13 mouse cellular contexts compared by ENCODE assay signal in the genomic region with DNA sequence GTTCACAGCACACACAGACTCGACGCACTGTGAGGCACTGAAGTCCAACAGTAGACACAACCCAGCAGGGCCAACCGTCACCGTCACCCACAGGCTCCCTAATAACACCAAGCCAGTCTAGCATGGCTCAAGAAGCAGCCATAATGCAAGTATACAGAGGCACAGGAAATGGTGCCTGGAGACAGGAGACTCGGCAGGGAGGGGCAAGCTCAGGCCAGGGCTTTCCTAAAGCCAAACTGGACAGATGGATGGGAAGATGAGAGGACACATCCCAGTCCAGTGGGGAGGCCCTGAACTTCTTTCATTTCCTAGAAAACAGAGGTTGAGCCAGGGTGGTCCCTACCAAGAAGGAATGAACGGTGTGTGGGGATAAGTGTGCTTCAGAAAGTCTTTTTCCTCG. TPM values are rescaled to one million over a fixed set of nuclear protein-coding genes. Genes with fewer than 3 reads are reported as not detected.
DNase-seq lines count a peak whose midpoint lies in the region; ATAC-seq and TF ChIP-seq lines count a peak whose summit lies in the region.
"Had no signal": no experiment of that assay in that cellular context is flagged by ENCODE, and none has a peak within 500 bp of the region (broad histone marks: within the 10 kb centered on the region; RNA-seq: fewer than 3 reads in every experiment).

No protein-coding gene starts in this region.

- no peak for ATAC-seq in heart, embryonic 11.5 days (replicated peaks; ENCODE audit: insufficient number of reproducible peaks, low FRiP score, low TSS enrichment)
- no peak for ATAC-seq in lung, postnatal 0 days
- no peak for ATAC-seq in embryonic facial prominence, embryonic 14.5 days (ENCODE audit: low read depth)
- no peak for ATAC-seq in midbrain, embryonic 13.5 days

- no peak for DNase-seq in heart, adult 2 months
- DNase-seq in lung, postnatal 0 days (ENCODE audit: low spot score), result peak; percentile 13
- no peak for DNase-seq in lung, postnatal 25 days (ENCODE audit: low spot score)
- DNase-seq in embryonic facial prominence, embryonic 14.5 days (ENCODE audit: low spot score), result no peak
- no peak for DNase-seq in thymus, postnatal 14 days
- no peak for DNase-seq in thymus, postnatal 0 days (ENCODE audit: low spot score)
- DNase-seq: adrenal gland, postnatal 36 days; cerebellum, adult 8-10 months; left cerebral cortex, postnatal 4 days had no signal

- no peaks in the 10 kb centered on the region for H3K9me3 ChIP-seq in heart, embryonic 11.5 days (replicated peaks; ENCODE audit: control insufficient read depth, low read length)
- no peaks in the 10 kb centered on the region for H3K9me3 ChIP-seq in lung, postnatal 0 days (ENCODE audit: low read length)
- no peaks in the 10 kb centered on the region for H3K9me3 ChIP-seq in embryonic facial prominence, embryonic 14.5 days (ENCODE audit: control insufficient read depth, low read length)
- H3K9me3 ChIP-seq in midbrain, embryonic 13.5 days, result no peaks in the 10 kb centered on the region
- H3K9me3 ChIP-seq: hindbrain, embryonic 15.5 days had no signal

- H3K27me3 ChIP-seq in heart, embryonic 11.5 days (ENCODE audit: control insufficient read depth, insufficient read depth, low read length), result no peaks in the 10 kb centered on the region
- H3K27me3 ChIP-seq in heart, adult 2 months (ENCODE audit: control insufficient read depth, insufficient read depth, low read length), result no peaks in the 10 kb centered on the region
- H3K27me3 ChIP-seq in lung, postnatal 0 days (replicated peaks; ENCODE audit: insufficient read depth, low read length), result no peaks in the 10 kb centered on the region
- H3K27me3 ChIP-seq in embryonic facial prominence, embryonic 14.5 days (replicated peaks; ENCODE audit: control insufficient read depth, insufficient read depth, low read length), result no peaks in the 10 kb centered on the region
- no peaks in the 10 kb centered on the region for H3K27me3 ChIP-seq in midbrain, embryonic 13.5 days
- H3K27me3 ChIP-seq: hindbrain, embryonic 15.5 days had no signal

- no peak for TF ChIP-seq POLR2A in heart, adult 2 months (IDR thresholded peaks at IDR 0.05; ENCODE audit: insufficient read depth, low read depth, low read length)

- no peak overlapping the region for H3K9ac ChIP-seq in heart, embryonic 11.5 days (ENCODE audit: low read depth, low read length)
- H3K9ac ChIP-seq in heart, adult 2 months (ENCODE audit: low read depth, low read length), result no peak overlapping the region
- H3K9ac ChIP-seq in lung, postnatal 0 days (replicated peaks; ENCODE audit: low read depth), result no peak overlapping the region
- no peak overlapping the region for H3K9ac ChIP-seq in embryonic facial prominence, embryonic 14.5 days (ENCODE audit: low read depth, low read length)
- H3K9ac ChIP-seq in midbrain, embryonic 13.5 days (replicated peaks), result no peak overlapping the region; the same call in 1 of the 2 replicates
- H3K9ac ChIP-seq: hindbrain, embryonic 15.5 days had no signal

- H3K4me2 ChIP-seq in heart, embryonic 11.5 days, result no peak overlapping the region
- H3K4me2 ChIP-seq in lung, postnatal 0 days (replicated peaks; ENCODE audit: low read depth, low read length), result no peak overlapping the region
- H3K4me2 ChIP-seq in embryonic facial prominence, embryonic 14.5 days (ENCODE audit: low read depth, low read length), result no peak overlapping the region
- no peak overlapping the region for H3K4me2 ChIP-seq in midbrain, embryonic 13.5 days (replicated peaks)
- H3K4me2 ChIP-seq: hindbrain, embryonic 15.5 days had no signal

- 0 out of 2 replicates have a peak overlapping the region, but pooled peaks have one; percentile 11 for H3K27ac ChIP-seq in heart, embryonic 11.5 days (ENCODE audit: low read depth, low read length)
- H3K27ac ChIP-seq in heart, adult 2 months, result no peak overlapping the region
- peak overlapping the region; percentile 20; the same call in 1 of the 2 replicates for H3K27ac ChIP-seq in lung, postnatal 0 days (ENCODE audit: low read length)
- 0 out of 2 replicates have a peak overlapping the region, but pooled peaks have one; percentile 15 for H3K27ac ChIP-seq in embryonic facial prominence, embryonic 14.5 days (replicated peaks; ENCODE audit: low read depth, low read length)
- peak overlapping the region; percentile 56; the same call in 1 of the 2 replicates for H3K27ac ChIP-seq in midbrain, embryonic 13.5 days
- H3K27ac ChIP-seq: hindbrain, embryonic 15.5 days; layer of hippocampus, adult 2 months had no signal

- TF ChIP-seq CTCF in heart, adult 2 months (IDR thresholded peaks at IDR 0.05), result no peak
- TF ChIP-seq CTCF in lung, postnatal 0 days (IDR thresholded peaks at IDR 0.05), result no peak

- no peak overlapping the region for H3K4me3 ChIP-seq in heart, embryonic 11.5 days (ENCODE audit: low read depth, low read length)
- H3K4me3 ChIP-seq in heart, adult 2 months, result no peak overlapping the region
- H3K4me3 ChIP-seq in lung, postnatal 0 days (ENCODE audit: low read depth, low read length), result no peak overlapping the region
- no peak overlapping the region for H3K4me3 ChIP-seq in embryonic facial prominence, embryonic 14.5 days (ENCODE audit: low read depth, low read length)
- H3K4me3 ChIP-seq in midbrain, embryonic 13.5 days (replicated peaks), result no peak overlapping the region
- H3K4me3 ChIP-seq: hindbrain, embryonic 15.5 days; layer of hippocampus, adult 2 months had no signal

- H3K4me1 ChIP-seq in heart, embryonic 11.5 days (ENCODE audit: control insufficient read depth, insufficient read depth, low read length), result peaks cover 66% of the 10 kb centered on the region
- peaks cover 59% of the 10 kb centered on the region for H3K4me1 ChIP-seq in heart, adult 2 months (ENCODE audit: control insufficient read depth, insufficient read depth, low read length)
- peaks cover 29% of the 10 kb centered on the region for H3K4me1 ChIP-seq in lung, postnatal 0 days (ENCODE audit: insufficient read depth, low read depth, low read length)
- peaks cover 30% of the 10 kb centered on the region for H3K4me1 ChIP-seq in embryonic facial prominence, embryonic 14.5 days (ENCODE audit: control insufficient read depth, insufficient read depth, low read length)
- H3K4me1 ChIP-seq in midbrain, embryonic 13.5 days (replicated peaks), result peaks cover 49% of the 10 kb centered on the region

- no peak for TF ChIP-seq EP300 in heart, adult 2 months (IDR thresholded peaks at IDR 0.05; ENCODE audit: insufficient read depth, low read depth, low read length)
- no peak for TF ChIP-seq EP300 in lung, postnatal 0 days (IDR thresholded peaks at IDR 0.05)

- H3K36me3 ChIP-seq in heart, embryonic 11.5 days (ENCODE audit: control insufficient read depth, insufficient read depth, low read length), result no peaks in the 10 kb centered on the region; the same call in 1 of the 2 replicates
- peaks cover 9% of the 10 kb centered on the region for H3K36me3 ChIP-seq in heart, adult 2 months (ENCODE audit: control insufficient read depth, insufficient read depth, low read length)
- no peaks in the 10 kb centered on the region for H3K36me3 ChIP-seq in lung, postnatal 0 days (ENCODE audit: insufficient read depth, low read length)
- H3K36me3 ChIP-seq in embryonic facial prominence, embryonic 14.5 days (ENCODE audit: control insufficient read depth, insufficient read depth, low read length), result peaks cover 10% of the 10 kb centered on the region
- H3K36me3 ChIP-seq in midbrain, embryonic 13.5 days, result peaks cover 14% of the 10 kb centered on the region
- H3K36me3 ChIP-seq: hindbrain, embryonic 15.5 days had no signal

- intact Hi-C loops in heart, adult 2 months (cut with DNase I), result no loop called here

- H3K79me2 ChIP-seq in heart, adult 2 months (replicated peaks; ENCODE audit: control insufficient read depth, insufficient read depth, low read length), result peaks cover 30% of the 10 kb centered on the region

- 63% methylated on average over 7 of the region's 7 CpGs for whole genome bisulfite sequencing in heart, embryonic 11.5 days (ENCODE audit: insufficient replicate concordance)
- 42% methylated on average over 7 of the region's 7 CpGs for WGBS in heart, adult 2 months
- WGBS in lung, postnatal 0 days, result 37% methylated on average over 7 of the region's 7 CpGs
- 40% methylated on average over 7 of the region's 7 CpGs for WGBS in embryonic facial prominence, embryonic 14.5 days
- 61% methylated on average over 7 of the region's 7 CpGs for WGBS in midbrain, embryonic 13.5 days

RNA-seq across cellular contexts. Expression of gene Ski, which starts 13.8 kb away (rescaled TPM):
- 14.6 and 14.8 TPM in 2 replicates for polyA plus RNA-seq in heart, embryonic 11.5 days (2014; fragmentation: Nextera tagmentation; extraction: Ambion mirVana)
- total RNA-seq in heart, adult 2 months (2021), result 10 to 100 TPM; 56.7 to 56.8 TPM
- 34.9 and 46.0 TPM in 2 replicates for polyA plus RNA-seq in heart, adult 2 months (2012; rRNA removed)
- polyA plus RNA-seq in lung, postnatal 0 days (2015; fragmentation: Nextera tagmentation; extraction: Ambion mirVana), result 22.6 and 23.2 TPM in 2 replicates
- polyA plus RNA-seq in embryonic facial prominence, embryonic 14.5 days (2014; fragmentation: Nextera tagmentation; extraction: Ambion mirVana), result 34.1 and 34.9 TPM in 2 replicates
- 9.3 and 9.9 TPM in 2 replicates for polyA plus RNA-seq in midbrain, embryonic 13.5 days (2015; fragmentation: Nextera tagmentation; extraction: Ambion mirVana)
- 8.1 and 9.3 TPM in 2 replicates for polyA plus RNA-seq in thymus, postnatal 0 days (2015; fragmentation: Nextera tagmentation; extraction: Ambion mirVana)

RNA-seq across cellular contexts. Expression of gene Faap20, which starts 41.0 kb away (rescaled TPM):
- polyA plus RNA-seq in heart, embryonic 11.5 days (2014; fragmentation: Nextera tagmentation; extraction: Ambion mirVana), result 64.9 and 66.8 TPM in 2 replicates
- total RNA-seq in heart, adult 2 months (2021), result 10 to 100 TPM; 14.4 to 16.7 TPM
- 26.7 and 30.3 TPM in 2 replicates for polyA plus RNA-seq in heart, adult 2 months (2012; rRNA removed)
- 61.4 and 66.6 TPM in 2 replicates for polyA plus RNA-seq in lung, postnatal 0 days (2015; fragmentation: Nextera tagmentation; extraction: Ambion mirVana)
- 66.1 and 68.5 TPM in 2 replicates for polyA plus RNA-seq in embryonic facial prominence, embryonic 14.5 days (2014; fragmentation: Nextera tagmentation; extraction: Ambion mirVana)
- polyA plus RNA-seq in midbrain, embryonic 13.5 days (2015; fragmentation: Nextera tagmentation; extraction: Ambion mirVana), result 91.2 and 92.7 TPM in 2 replicates
- polyA plus RNA-seq in thymus, postnatal 0 days (2015; fragmentation: Nextera tagmentation; extraction: Ambion mirVana), result 67.9 and 71.3 TPM in 2 replicates
